Mouse (Mus musculus): ENCODE measurements around the gene Egflam.
A peak's percentile ranks its signal among the peaks of the same experiment; 100 is the strongest.

Egflam gene

DNA sequence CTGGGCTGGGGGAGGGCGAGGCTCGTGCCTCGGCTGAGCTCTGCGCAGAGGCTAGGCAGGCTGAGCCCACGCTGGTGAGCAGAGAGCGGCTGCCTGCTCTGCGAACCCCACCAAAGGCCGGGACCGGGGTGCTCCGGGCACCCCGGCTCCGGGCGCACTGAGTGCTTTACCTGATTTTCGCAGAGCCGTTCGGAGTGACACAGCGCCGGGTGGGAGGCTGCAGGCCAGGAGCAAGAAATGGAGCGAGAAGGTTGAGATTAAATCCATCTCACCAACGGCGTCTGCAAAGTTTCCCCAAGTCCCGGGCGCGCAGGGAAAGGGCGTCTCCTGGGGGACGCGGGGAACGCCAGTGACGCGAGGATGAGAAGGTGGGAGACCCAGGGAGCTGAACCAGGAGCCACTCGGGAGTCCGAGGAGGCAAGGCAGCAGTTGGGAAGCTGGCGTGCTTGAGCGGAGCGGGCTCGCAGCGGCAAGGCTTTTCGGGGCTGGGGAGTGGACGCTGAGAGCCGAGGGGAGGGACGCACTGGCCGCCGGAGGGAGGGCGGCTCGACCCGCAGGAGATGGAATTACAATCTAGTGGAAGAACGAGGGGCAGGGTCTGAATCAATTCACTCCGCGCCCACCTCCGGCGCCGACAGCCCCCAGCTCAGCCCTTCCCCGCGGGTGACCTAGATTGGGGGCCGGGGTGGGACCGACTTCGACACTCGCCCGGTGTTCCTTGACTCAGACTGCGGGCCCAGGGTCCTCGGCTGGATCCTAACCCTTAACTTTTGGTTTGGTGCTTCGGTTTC lies at the start of gene Egflam:
Egflam (minus strand) TSS at position 578 of the 791 bp plus-strand sequence.
- no peak for DNase-seq

DNA sequence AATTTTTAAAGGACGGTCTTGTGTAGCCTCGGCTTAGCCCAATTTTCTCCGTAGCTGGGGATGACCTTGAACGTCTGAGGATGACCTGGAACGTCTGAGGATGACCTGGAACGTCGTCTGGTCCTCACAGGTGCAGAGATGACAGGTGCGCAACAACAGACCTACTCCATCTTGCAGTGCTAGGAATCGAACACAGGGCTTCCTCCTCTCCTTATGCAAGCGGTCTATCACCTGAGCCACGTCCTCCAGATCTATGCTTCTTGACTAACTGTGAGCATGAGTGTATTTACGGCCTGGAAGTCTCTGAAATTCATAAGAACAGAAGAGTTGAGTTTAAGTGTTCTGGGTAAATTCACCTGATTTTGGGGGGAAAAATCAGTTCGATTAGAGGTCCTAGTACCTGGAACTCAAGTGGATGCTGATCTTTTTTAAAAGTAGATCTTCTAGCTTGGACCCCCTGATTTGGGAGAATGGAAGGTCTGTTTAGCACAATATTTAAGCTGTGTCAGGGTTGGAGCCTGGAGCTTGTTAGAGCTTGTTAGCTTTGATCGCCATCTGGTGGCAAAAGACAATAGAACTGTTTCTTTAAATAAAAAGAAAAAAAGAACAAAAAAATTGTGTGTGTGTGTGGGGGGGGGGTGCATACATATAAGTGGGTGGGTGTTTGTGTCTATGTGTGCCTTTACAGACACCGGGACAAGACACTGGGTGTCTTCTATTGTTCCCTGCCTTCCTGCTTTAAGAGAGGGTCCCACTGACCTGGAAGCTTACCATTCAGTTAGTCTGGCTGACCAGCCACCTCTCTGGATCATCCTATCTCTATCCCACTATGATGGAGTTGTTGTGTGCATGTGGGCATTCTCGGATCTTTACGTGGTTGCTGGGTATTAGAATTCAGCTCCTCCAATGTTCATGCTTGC lies 45.5 kb upstream of the Egflam start:
- DNase-seq: no peak

DNA sequence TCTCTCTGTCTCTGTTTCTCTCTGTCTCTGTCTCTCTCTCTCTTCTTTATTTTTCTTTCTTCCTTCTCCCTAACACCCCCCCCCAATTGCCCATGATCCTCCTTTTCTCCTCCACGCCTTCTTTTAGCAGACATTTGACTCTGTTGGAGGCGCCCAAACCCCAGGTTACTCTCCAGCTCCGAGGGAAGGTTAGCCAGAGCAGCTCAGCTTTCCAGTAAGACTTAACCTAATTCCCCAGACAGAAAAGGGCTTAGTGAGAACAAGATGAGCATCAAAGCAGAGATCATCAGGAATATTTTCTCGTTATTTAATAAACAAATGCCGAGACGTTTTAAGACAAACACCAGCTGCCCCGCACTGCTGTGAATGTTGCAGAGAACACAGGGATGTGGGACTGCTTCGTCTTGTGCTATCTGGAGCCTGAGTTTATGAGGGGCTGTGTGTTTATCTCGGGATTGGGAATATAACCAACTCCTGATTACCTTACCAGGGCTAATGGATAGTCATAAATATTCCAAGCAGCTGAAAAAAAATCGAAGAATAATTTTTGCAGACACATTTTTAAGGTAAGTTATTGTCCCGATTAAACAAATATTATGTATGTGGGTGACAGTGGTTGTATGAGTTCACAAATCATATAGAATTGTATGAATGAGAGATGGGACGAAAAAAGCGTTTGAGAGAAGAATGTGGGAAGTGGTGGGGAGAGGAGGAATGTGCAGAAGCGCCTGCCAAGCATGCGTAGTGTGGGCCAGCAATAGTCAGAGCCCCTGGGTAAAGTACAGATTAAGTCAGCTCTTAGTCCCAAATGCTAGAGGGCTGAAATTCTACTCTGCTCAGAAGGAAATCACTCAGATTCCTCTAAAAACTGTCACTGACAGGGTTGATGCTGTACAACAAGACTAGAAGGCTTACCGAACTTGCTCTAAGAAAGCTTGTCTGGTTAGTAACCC lies 44.2 kb upstream of the Egflam start:
- DNase-seq: no peak

DNA sequence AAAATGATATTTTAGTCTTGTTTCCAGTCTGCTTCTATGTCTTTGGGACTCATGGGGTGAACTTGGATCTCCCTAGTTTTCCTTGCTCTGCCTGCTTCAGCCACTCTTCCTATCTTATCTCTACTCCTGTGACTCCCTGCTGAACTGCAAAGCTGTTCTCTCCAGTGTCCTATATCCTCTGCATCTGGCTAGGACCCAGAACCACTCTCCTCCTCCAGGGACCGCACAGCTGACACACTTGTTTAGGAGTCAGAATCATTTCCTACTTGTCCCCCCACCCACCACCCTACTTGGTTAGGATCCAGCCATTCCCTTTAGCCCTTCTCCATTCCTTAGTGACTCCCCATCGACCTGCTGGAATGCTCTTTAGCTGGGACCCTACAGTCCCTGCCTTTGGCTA lies 26.1 kb upstream of the Egflam start:
- DNase-seq: no peak

DNA sequence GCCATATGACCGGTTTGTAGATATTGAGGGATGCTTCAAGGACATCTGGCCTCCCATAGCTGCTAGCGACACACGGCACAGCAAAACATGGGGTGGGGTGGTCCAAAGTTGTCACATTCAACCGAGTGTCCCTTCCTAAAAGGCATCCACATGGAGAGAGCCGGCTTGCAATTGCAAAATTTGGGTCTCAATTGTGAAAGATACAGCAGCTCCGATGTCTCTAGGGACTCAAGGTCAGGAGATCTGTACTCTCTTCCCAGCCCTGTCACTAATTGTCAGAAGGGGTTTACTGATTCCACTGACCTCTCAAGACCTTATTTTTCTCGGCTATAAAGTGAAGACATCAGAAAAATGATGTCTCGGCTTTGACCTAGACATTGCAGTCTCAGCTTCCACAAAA lies 6.3 kb upstream of the Egflam start:
- no peak for DNase-seq

DNA sequence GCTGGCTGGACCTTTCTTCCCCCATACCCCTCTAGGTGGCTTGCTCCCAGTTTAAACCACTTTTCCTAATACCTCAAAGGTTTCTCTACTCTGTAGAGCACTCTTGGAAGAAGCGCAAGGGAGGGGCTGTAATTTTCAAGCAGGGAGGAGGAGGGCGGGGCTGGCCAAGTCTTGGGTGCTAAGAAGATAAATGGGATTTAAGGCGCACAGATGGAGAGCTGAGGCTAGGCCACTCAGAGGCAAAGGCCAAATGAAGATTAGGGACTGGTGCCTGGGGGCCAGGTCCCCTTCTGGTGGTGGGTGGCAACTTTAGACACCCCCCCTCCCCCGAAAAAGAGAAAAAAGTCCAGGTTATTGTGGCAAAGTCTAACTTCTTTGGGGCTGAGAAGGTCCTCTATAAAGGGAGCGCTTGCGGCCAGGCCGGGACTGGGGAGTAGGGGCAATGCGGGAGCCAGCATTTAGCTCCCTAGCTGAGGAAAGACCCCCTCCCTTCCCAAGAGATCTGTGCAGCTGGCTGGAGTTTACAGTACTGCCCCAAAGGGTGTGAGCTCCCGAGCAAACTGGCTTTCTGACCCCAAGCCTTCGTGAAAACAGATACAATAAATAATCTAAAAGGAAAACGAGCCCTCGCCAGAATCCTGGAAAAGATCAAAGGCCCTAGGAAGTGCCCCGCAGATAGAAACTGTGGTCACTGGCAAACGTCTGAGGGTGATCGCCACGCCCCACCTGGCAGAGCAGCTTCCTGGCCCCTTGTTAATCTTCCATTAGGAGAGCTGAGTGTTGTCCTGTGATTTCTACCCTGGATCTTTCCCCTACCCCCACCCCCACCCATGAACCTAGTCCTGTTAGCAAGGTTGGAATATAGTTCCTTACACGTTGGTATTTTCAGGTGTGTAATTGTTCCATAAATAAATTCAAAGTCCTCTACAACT lies 680 bp upstream of the Egflam start:
- no peak for DNase-seq

DNA sequence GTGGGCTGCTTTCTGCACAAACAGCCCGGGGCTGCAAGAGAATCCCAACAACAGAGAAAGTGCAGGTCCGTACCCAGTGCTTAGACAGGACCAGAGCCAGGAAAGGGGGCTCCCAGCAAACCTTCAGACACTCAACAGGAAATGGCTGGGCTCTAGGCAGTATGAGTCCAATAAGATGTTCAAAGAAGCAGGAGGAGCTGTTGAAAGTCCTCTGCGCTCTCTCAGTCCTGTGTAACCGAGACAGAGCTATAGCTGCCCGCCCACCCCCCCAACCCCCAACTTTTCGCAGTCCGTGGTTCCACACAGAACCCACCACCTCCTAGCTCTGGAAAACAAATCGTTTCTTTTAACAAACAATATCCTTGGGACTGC lies 763 bp downstream of the Egflam start:
- no peak for DNase-seq

DNA sequence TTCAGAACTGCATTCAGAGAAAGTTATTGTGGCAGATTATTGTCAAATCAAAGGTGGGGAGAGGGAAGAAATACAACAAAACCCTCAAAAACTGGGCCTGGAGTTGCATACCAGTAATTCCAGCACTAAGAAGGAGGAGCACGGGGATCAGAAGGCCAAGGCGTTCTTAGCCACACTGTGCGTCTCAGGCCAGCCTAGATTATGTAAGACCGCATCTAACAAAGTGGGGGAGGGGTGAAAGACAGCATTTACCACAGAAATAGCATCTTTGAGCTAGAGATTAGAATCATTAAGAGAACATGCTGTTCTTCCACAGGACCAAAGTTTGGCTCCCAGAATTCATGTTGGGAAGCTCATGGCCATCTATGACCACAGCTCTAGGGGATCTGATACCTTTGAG lies 14.8 kb downstream of the Egflam start:
- no peak for DNase-seq

DNA sequence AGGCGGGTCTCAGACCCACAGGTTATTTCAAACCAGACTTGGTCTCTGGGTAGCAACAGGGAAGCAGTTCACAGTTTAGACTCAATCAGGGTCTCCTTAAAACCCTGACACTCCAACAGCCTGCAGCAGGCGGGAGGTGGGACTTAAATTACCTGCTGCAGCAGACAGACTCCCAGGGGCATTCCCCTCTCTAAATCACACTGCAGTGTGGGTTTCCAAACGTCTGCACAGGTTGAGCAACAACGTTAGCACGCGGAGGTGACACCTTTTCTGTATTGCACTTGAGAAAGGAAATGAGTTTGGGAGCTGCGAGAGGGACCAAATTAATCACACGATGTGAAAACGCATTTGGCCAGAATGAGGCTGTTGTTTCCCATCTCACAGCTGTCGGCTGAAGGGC lies 15.7 kb downstream of the Egflam start:
- no peak for DNase-seq

DNA sequence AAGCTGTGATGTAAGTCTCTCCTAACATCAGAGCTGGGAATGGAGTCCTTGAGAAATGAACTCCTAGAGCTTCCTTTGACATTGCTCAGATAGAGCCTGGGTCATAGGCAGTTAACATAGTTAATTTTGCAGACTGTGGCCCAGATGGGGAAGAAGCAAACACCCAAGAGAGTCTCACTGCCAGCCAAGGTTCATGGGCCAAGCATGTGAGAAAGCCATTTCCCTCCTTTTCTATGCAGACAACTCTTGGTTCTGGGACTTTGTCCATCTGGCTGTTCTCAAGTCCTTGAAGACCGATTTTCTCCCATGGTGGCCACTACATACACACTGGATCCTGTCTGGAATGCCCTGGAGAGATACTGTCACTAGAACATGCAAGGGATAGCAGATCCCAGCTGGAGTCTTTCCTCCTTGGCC lies 45.6 kb downstream of the Egflam start:
- DNase-seq: peak; percentile 13

DNA sequence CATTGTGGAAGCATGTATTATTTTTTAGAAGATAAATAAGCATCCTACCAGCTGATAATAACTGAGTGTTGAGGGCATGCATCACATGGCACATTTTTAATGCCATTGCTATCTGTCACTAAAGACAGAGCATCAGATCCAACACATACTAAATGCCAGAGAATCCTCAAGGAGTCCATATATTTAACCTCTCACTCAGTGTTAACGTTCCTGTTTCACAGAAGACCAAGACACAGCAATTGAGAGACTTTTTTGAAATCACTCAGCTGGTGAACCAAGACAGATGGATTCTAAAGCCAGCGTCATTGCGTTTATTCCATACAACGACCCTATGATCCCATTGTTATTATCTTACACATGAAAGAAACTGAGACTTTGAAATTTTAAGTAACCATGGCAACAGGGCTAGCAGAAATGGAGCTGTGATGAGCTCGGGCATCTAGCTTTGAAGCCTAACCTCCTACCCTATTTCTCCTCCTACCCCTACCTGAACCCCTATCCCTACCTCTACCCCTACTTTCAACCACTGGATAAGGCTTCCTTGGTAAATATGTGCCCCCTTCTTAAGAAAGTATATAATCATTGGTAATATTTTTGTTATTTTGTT lies 57.4 kb downstream of the Egflam start:
- no peak for DNase-seq

DNA sequence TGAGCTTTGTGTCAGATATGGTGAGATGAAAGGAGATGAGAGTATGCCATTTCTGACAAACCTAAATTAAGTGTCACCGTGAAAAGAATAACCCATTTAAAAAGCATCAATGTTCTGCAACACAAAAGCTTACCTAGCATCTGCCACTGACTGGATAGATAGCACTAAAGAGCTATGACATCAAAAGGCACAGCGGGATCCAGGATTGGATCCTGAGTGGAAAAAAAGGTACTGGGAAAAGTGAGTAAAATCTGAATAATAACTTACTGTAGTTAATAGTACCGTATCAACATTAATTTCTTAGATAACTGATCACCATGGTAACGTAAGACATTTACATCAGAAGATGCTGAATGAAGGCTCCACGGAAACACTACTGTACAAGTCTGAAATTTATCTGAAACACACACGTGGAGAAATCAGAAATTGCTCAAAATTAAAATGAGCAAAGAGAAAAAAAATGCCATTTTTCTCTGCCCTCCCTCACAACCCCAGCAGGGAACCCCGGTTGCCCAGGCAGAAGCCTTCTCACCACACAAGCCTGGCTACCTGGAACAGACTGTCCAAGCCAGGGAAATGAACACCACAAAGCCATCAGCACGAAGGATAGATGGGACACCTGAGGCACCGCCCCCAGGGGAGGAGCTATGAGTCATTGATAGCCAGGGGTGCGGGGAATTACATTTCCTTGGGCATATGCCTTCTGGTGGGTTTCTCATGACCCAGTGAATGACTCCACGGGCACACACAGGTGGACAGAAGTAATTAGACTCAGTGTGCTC lies 63.5 kb downstream of the Egflam start:
- DNase-seq: no peak

DNA sequence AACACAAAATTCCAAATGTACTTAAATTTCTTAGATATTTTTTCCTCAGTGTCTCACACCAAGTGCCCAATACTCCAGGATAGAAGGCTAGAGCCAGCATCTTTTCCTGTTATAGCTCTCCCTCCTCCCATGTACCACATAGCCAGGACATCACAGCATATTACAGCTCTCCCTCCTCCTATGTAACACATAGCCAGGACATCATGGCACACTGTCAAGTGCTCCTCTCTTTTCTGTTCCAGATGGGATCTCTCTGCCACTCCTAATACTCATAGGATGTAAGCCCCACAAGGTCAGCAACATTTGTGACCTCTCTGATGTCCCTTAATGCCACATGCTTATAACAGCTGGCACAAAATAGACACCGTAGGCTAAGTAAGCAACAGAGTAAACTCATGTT lies 65.3 kb downstream of the Egflam start:
- DNase-seq: no peak

DNA sequence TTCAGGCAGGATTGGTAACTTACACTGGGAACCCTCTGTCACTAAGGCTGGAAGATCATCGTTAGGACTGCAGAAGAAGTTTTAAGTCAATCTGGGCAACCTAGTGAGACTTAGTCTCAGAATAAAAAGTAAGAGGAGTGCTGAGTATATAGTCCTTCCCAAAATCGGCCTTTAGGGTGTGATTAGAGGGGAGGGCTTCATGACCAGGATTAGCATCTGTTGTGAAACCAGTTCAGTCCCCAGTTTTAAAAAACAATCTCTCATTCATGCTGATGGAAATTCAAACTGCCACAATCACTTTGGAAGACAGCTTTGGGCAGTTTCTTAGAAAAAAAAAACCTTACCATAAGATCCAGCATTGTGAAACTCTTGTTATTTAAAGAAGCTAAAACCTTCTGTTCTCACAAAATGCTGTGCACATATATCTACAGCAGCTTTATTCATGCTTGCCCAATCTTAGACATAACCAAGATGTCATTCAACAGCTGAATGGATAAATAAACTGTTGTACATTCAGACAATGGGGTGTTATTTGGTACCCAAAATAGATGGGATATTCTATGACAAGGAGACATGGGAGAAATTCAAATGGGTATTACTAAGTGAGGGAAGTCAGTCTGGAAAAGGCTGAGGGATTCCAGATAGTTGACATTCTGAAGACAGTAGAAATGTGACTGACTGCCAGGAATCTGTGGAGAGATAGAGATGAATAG lies 75.4 kb downstream of the Egflam start:
- no peak for DNase-seq

DNA sequence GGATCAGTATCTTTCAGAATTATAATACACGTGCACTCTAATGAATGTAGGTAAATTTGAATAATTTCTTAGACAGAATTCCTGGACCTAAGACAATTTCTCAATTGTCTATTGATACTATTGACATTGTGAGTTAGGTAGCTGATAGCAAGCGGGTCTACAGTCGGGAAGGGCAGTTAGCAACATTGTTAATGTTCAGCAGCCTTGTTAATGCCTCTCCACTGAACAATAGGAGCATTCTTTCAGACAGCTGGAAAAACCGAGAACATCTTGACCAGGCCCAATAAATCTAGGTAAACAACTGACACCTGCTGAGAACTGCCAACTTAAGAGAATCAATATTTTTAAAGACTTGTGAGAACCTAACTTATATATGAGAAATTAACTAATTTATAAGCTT lies 77.3 kb downstream of the Egflam start:
- no peak for DNase-seq

DNA sequence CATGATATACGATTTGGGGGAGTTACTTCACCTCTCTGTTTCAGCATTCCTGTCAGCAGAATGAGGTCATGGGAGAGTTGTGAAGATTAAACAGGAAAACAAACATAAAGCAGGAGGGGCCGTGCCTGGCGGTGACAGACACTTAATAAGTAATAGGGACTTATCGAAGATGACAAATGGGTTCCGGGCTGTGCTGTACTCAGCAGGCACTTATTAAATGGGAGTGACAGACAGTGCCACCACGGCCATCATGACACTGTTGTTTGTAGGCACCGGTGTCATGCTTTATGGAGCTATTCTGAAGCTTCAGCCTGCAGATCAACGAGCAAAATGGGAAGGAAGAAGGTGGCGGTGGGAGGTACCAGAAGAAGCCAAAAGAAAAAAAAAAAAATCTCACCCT lies 82.7 kb downstream of the Egflam start:
- DNase-seq: no peak

DNA sequence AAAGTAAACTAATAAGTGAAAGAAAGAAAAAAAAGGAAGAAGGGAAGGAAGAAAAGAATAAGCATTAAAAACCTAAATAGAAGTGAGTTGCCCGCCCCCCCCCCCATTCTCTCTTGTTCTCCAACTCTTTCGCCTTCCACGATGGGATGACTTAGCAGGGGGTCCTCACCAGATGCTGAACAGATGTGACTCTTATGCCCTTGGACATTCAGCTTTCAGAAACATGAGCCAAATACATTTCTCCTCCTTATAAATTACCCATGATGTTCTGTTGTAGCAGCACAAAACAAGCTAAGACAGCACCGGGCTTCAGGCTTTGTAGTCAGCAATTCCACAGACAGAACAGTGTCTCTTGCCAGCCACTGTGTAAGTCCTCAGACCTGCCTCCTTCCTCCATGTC lies 89.5 kb downstream of the Egflam start:
- no peak for DNase-seq

DNA sequence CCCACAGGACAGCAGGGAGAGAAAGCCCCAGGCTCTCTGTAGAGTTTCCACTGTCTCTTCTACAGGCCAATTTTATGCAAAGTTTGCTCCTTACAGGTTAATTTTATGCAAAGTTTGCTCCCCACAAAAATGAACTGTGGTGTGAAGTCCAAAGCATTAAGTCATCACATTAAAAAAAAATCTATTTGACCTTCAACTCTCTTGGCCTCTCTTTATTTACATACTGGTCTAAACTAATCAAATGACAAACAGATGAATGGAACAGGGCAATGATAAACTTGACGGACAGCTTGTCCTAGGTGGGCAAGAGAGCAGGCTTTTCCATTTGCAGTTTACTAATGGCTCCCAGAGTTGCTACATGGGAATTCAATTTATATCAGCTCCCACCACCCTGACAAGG lies 98.3 kb downstream of the Egflam start:
- DNase-seq: no peak

DNA sequence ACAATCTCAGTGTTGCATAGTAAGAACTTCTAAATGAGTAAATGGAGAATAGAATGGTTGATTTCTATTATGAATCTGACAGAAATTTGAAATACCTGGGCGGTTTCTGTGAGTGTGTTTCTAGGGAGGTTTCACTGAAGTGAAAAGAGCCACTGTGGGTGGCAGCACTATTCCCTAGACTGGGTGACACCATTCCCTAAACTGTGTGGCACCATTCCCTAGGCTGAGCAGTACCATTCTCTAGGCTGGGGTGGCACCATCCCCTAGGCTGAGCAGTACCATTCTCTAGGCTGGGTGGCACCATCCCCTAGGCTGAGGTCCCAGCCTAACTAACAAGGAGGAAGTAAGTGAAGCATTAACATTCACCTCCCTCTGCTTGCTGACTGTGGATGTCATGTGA lies 103.0 kb downstream of the Egflam start:
- no peak for DNase-seq

DNA sequence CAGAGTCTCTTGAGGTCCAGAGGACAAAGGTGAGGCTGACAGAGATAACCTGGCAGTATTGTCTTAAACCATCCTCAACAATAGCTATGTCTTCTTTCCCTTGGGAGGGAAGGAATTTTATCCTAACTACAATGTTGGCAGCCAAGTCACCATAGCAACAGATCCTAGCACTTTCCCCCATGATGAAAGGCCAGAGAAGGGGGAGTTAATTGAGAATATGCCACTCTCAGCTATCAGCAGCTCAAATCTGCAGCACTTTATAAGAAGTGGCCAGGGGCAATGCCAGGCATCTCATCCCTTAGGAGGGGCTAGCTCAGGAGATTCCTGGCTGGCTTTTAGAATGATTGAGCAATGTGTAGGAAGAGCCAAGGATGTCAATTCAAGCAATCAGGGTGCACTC lies 105.3 kb downstream of the Egflam start:
- DNase-seq: no peak

All from kidney, adult 18-20 months (tissue).